Mouse (Mus musculus): ENCODE results near the gene Ovca2. TPM values are rescaled to one million over a fixed set of nuclear protein-coding genes. Genes with fewer than 3 reads are reported as not detected.

Gene Ovca2
- total and polyA plus RNA-seq, 3 experiments, result 7.0 to 26.5 (median 20.4) TPM

DNA sequence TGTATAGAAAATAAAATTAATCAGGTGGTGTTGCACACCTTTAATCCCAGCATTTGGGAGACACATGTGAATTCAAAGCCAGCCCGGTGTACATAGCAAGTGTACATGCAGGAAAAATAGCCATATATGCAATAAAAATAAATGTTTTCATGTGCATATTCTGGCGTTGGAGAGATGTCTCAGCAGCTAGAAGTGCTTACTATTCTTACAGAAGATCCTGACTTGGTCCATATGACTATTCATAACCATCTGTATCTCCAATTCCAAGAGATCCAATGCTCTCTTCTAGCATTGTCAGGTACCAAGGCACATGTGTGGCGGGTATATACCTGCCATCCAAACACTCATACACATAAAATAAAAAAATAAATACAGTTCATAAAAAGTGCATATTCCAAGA lies 52.3 kb downstream of the Ovca2 start:
- no peak for DNase-seq

Small RNA genes within 50 kb of the gene (microRNA-seq; reads per million reads assigned to microRNA genes)
- 1,650 to 1,788 reads per million in 2 experiments for gene Mir132
- 46.3 to 47.6 reads per million in 2 experiments for gene Mir212

Other genes starting within 250 kb of the Ovca2 start
- gene Hic1, start 9.3 kb downstream of the Ovca2 start, total RNA-seq (2021), result 10 to 100 TPM in 1 of 2 experiments, 1 to 10 TPM in 1; 7.5 to 15.4 TPM
- gene Hic1, start 9.3 kb downstream of the Ovca2 start, polyA plus RNA-seq (2012; rRNA removed), result 25.9 and 26.9 TPM in 2 replicates
- gene Dph1, start 12.4 kb upstream of the Ovca2 start, total RNA-seq (2021), result 10 to 100 TPM; 32.3 to 37.4 TPM
- 72.0 and 87.5 TPM in 2 replicates for gene Dph1, start 12.4 kb upstream of the Ovca2 start, polyA plus RNA-seq (2012; rRNA removed)
- gene Rtn4rl1, start 14.9 kb upstream of the Ovca2 start, total RNA-seq (2021), result 10 to 100 TPM; 29.2 to 58.9 TPM
- 48.1 and 62.9 TPM in 2 replicates for gene Rtn4rl1, start 14.9 kb upstream of the Ovca2 start, polyA plus RNA-seq (2012; rRNA removed)
- gene Rpa1, start 169.5 kb upstream of the Ovca2 start, total RNA-seq (2021), result 10 to 100 TPM; 35.6 to 54.9 TPM
- 11.8 and 16.4 TPM in 2 replicates for gene Rpa1, start 169.5 kb upstream of the Ovca2 start, polyA plus RNA-seq (2012; rRNA removed)
- 10 to 100 TPM in 1 of 2 experiments, 1 to 10 TPM in 1; 5.2 to 12.5 TPM for gene Smyd4, start 169.6 kb upstream of the Ovca2 start, total RNA-seq (2021)
- gene Smyd4, start 169.6 kb upstream of the Ovca2 start, polyA plus RNA-seq (2012; rRNA removed), result 6.3 and 6.8 TPM in 2 replicates
- 10 to 100 TPM; 21.4 to 31.3 TPM for gene Serpinf1, start 243.9 kb upstream of the Ovca2 start, total RNA-seq (2021)
- 43.7 and 74.1 TPM in 2 replicates for gene Serpinf1, start 243.9 kb upstream of the Ovca2 start, polyA plus RNA-seq (2012; rRNA removed)